Mouse (Mus musculus) heart, embryonic 15.5 days (tissue): ENCODE results near the gene March11. TPM values are rescaled to one million over a fixed set of nuclear protein-coding genes. Genes with fewer than 3 reads are reported as not detected.

ENCODE experiments used
- ATAC-seq: fragments of 200-750 bp; cut with Nextera tagmentation; replicated peaks from 2 replicates; pipeline ENCODE4 v1.8.0; 2017; ENCODE audit warnings: low read depth, moderate TSS enrichment; ENCODE audit not compliant: insufficient number of reproducible peaks, insufficient read depth, low FRiP score
- H3K27ac ChIP-seq: fragments of 300-500 bp; sonication (generic); 2 replicates; pipeline ENCODE4 v1.5.1; 2015; ENCODE audit warnings: mild to moderate bottlenecking, inconsistent platforms
- H3K27me3 ChIP-seq: fragments of 300-500 bp; sonication (generic); 2 replicates; pipeline ENCODE4 v1.6.1; 2015; ENCODE audit warnings: inconsistent platforms
- H3K36me3 ChIP-seq: fragments of 300-500 bp; sonication (generic); 2 replicates; pipeline ENCODE4 v1.6.1; 2015; ENCODE audit warnings: mild to moderate bottlenecking, inconsistent platforms
- H3K4me1 ChIP-seq: fragments of 300-500 bp; sonication (generic); replicated peaks from 2 replicates; pipeline ENCODE4 v1.6.1; 2015; ENCODE audit warnings: inconsistent platforms
- H3K4me2 ChIP-seq: fragments of 300-500 bp; sonication (generic); 2 replicates; pipeline ENCODE4 v1.6.1; 2015; ENCODE audit warnings: inconsistent platforms, mild to moderate bottlenecking, moderate library complexity
- H3K4me3 ChIP-seq: fragments of 300-500 bp; sonication (generic); 2 replicates; pipeline ENCODE4 v1.5.1; 2015; ENCODE audit warnings: mild to moderate bottlenecking, inconsistent platforms
- H3K9ac ChIP-seq: fragments of 300-500 bp; sonication (generic); 2 replicates; pipeline ENCODE4 v1.6.1; 2015; ENCODE audit warnings: mild to moderate bottlenecking, inconsistent platforms
- H3K9me3 ChIP-seq: fragments of 300-500 bp; sonication (generic); replicated peaks from 2 replicates; pipeline ENCODE4 v1.6.1; 2016; ENCODE audit warnings: inconsistent platforms
- whole genome bisulfite sequencing: fragments of 180-500 bp; shearing (Covaris S2); methylation state at CpG from one replicate; pipeline ENCODE4 v1.1.7; 2015; ENCODE audit warnings: mixed read lengths; 5-methylcytosine and 5-hydroxymethylcytosine counted together
- polyA plus RNA-seq: library from polyadenylated mRNA; unstranded; fragments of >200 nt; fragmentation: Nextera tagmentation; extraction: Ambion mirVana; gene quantifications from 2 replicates; pipeline ENCODE4 v1.2.1, GENCODE M21; 2015

The March11 gene
- polyA plus RNA-seq, result 0.34 and 0.48 TPM in 2 replicates

DNA sequence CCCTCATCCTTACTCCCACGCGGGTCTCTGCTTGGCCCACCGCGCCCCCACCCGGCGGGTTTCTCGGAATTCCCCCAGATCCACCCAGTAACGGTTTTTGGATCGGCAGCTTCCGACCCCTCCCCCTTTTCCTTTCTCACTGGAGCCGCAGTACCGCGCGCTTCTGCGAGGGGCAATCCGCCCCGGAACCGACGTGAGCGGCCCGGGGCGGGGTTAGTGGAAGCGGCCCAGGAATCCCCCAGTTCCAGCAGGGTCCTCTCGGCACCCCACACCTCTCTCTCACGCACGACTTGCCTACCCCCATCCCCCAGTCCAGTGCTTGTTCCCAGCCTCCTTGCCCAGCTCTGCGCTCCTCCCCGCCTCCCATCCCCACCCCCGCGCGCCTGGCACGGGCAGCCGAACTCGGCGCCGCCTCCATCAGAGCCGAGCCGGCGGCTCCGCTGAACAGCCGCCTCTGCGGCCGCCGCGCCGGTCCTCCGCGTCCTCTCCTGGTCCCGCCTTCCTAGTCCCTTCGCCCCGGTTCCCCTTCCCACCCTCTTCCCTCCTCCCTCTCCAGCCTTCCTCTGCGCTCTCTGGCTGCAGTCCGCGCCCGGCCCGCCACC is at the start of gene March11:
Gene March11, plus strand, starts transcription at position 420 of the 602 bp plus-strand sequence.
- Histone ChIP-seq H3K36me3 (no peaks in the 10 kb centered on the region), H3K9ac (0 out of 2 replicates have a peak within 1 kb of the TSS, but pooled peaks have one; percentile 10), H3K4me2 (peak within 1 kb of the TSS; percentile 97), H3K4me1 (peaks cover 16% of the 10 kb centered on the region), H3K9me3 (no peaks in the 10 kb centered on the region), H3K27ac (no peak within 1 kb of the TSS), H3K27me3 (peaks cover 16% of the 10 kb centered on the region), H3K4me3 (peak within 1 kb of the TSS; percentile 61)
- under 1% methylated on average over 54 of the region's 56 CpGs for WGBS
- peak; percentile 69; the same call in 1 of the 2 replicates for ATAC-seq

DNA sequence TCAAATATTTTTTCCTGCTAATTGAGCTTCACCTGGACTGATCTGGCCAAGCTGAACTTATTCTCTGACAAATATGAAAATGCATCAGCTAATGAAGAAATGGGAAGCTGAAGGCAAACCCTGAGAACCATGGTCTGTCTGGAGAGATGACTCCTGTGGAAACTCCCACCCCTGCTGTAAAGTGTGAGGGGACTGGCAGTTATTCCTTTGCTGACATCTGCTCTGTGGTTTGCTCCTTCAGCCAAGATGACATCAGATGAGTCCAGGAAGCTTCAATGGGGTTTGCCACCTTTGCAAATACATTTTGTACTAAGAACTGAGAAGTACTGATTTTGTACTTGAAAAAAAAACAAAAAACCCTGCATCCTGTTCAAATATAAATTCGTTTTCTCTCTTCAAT is 46.5 kb upstream of the March11 start:
- H3K36me3 ChIP-seq, result no peaks in the 10 kb centered on the region
- H3K27ac ChIP-seq, result no peak overlapping the region
- no peak for ATAC-seq
- H3K4me3 ChIP-seq, result no peak overlapping the region
- H3K4me1 ChIP-seq, result no peaks in the 10 kb centered on the region
- no peaks in the 10 kb centered on the region for H3K9me3 ChIP-seq
- H3K4me2 ChIP-seq, result no peak overlapping the region
- no peak overlapping the region for H3K9ac ChIP-seq
- no peaks in the 10 kb centered on the region for H3K27me3 ChIP-seq
- WGBS, result 52% methylated on average over 1 of the region's 1 CpGs

DNA sequence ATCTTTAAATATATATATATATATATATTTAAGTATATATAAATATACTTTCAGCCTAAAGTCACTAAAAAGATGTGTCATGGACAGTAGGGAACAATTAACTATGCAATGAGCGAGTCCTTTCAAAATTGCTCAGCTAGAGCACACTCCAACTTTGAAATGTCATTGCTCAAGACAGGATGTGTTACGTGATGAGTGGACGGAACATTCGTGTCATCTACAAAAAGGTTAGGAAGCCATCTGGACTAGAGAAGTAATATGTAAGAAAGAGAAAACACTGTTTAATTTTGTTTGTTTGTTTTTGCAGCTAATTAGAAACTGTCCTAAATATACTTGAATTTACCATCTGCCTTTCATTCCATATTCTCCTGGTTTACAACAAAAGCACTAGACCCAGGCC is 39.3 kb upstream of the March11 start:
- 74% methylated on average over 4 of the region's 4 CpGs for WGBS
- no peak overlapping the region for H3K27ac ChIP-seq
- ATAC-seq, result no peak
- no peak overlapping the region for H3K9ac ChIP-seq
- H3K4me1 ChIP-seq, result no peaks in the 10 kb centered on the region
- H3K9me3 ChIP-seq, result no peaks in the 10 kb centered on the region
- no peak overlapping the region for H3K4me3 ChIP-seq
- H3K36me3 ChIP-seq, result no peaks in the 10 kb centered on the region
- H3K27me3 ChIP-seq, result no peaks in the 10 kb centered on the region
- H3K4me2 ChIP-seq, result no peak overlapping the region

DNA sequence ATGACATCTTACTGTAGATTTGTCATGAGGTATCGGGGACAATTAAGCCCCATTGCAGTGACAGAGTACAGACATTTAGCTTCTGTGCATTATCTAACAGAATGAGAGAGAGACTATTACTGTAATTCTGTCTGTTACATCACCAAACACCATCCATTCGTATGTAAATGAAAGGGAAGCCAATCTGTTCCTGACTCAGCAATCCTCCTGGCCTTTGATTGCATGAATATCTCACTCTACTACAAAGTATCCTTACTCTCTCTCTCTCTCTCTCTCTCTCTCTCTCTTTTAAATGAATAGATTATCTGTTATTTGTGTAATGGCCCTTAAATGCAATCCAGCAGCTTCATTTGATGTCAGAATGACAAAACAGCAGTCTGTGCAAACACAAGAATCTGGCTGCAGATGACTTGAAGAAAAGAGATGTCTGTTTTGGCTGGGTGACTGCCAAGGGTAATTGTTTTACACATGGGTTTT is 32.8 kb upstream of the March11 start:
- H3K4me1 ChIP-seq, result no peaks in the 10 kb centered on the region
- H3K4me3 ChIP-seq, result no peak overlapping the region
- H3K36me3 ChIP-seq, result no peaks in the 10 kb centered on the region
- H3K27ac ChIP-seq, result no peak overlapping the region
- H3K4me2 ChIP-seq, result no peak overlapping the region
- H3K9me3 ChIP-seq, result no peaks in the 10 kb centered on the region
- no peak for ATAC-seq
- WGBS, result 66% methylated on average over 2 of the region's 2 CpGs
- H3K27me3 ChIP-seq, result no peaks in the 10 kb centered on the region
- H3K9ac ChIP-seq, result no peak overlapping the region

DNA sequence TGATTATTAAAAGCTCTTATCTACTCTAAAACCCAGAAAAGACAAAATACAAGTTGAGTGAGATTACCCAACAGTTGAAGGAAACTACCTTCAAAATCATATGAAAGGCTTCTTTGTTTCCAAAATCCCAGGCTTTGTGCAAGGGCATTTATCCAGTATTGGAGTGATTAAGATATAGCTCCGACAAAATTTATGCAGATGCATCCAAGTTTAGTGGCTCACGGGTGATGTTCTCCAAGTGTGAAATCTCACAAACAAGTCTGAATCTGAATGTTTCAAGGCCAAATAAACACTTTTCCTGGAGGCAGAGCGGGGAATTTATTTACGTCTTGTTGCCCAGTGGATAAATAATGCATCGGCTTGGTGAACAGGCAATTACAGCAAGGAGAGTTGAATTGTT is 32.2 kb upstream of the March11 start:
- ATAC-seq, result no peak
- H3K27ac ChIP-seq, result no peak overlapping the region

DNA sequence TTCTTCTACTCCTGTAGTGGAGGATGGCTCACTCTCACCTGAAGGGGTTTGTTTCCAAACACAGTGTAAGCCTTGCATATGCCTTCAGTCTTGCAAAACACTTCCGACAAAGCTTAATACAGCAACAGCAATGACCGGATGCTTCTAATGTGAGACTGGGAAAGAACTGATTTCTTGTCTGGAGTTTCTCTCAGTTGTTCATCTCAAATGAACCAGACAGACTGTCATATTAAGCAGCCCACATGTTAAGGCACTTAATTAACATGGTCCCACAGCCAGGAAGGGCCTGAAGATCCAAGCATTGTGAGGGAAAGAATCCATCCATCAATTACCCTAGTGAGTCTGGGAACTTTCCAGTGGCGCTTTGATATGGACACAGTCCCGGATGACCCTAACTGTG is 17.0 kb upstream of the March11 start:
- no peak for ATAC-seq
- Histone ChIP-seq H3K4me1 (no peaks in the 10 kb centered on the region), H3K27ac (no peak overlapping the region), H3K9ac (no peak overlapping the region), H3K9me3 (no peaks in the 10 kb centered on the region), H3K4me3 (no peak overlapping the region), H3K27me3 (no peaks in the 10 kb centered on the region), H3K36me3 (no peaks in the 10 kb centered on the region), H3K4me2 (no peak overlapping the region)
- WGBS, result 66% methylated on average over 4 of the region's 4 CpGs

More for the DNA sequence above, 32.2 kb upstream of the March11 start:
- Histone ChIP-seq H3K9me3 (no peaks in the 10 kb centered on the region), H3K4me2 (no peak overlapping the region), H3K4me1 (no peaks in the 10 kb centered on the region), H3K36me3 (no peaks in the 10 kb centered on the region), H3K27me3 (no peaks in the 10 kb centered on the region), H3K4me3 (no peak overlapping the region), H3K9ac (no peak overlapping the region)
- 81% methylated on average over 5 of the region's 5 CpGs for WGBS

DNA sequence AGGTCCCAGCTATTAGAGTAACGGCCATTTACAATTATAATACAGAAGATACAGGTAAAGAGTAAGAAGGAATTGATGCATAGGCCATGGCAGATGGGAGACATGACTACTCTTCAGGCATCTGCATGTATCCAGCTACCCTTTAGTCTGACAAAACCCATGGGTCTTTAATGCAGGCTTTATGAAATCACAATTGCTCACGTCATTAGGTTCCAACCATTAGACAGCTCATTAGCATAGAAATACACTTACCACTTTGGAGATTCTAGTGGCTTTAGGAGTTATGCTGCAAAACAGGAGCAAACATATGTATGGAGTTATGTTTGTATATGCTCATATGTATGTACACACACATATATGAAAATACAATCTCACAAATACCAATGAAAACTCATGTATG is 16.0 kb upstream of the March11 start:
- H3K27ac ChIP-seq, result no peak overlapping the region
- H3K9me3 ChIP-seq, result no peaks in the 10 kb centered on the region
- no peaks in the 10 kb centered on the region for H3K4me1 ChIP-seq
- H3K27me3 ChIP-seq, result no peaks in the 10 kb centered on the region
- ATAC-seq, result no peak
- WGBS, result 82% methylated on average over 2 of the region's 2 CpGs
- H3K4me3 ChIP-seq, result no peak overlapping the region
- no peak overlapping the region for H3K4me2 ChIP-seq
- H3K36me3 ChIP-seq, result no peaks in the 10 kb centered on the region
- H3K9ac ChIP-seq, result no peak overlapping the region

DNA sequence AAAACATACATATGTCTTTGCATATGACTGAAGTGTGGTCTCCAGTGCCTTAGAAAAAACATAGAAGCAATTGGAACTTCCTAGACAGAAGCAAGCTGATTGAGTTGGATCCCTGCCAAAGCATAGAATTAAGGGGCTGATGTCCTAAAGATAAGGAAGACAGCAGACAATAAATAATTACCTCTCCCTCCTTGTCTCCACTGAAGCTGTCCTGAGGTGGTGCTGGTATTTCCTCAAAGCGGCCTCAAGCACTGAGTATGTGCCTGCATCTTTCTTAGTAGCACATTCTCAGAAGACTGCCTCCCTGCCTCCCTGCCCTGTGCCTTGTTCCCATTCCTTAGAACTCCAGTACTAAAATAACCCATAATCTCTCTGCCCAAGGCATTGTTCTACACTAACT is 15.6 kb upstream of the March11 start:
- no peaks in the 10 kb centered on the region for H3K4me1 ChIP-seq
- H3K27ac ChIP-seq, result no peak overlapping the region
- H3K27me3 ChIP-seq, result no peaks in the 10 kb centered on the region
- H3K4me2 ChIP-seq, result no peak overlapping the region
- no peak overlapping the region for H3K4me3 ChIP-seq
- no peaks in the 10 kb centered on the region for H3K36me3 ChIP-seq
- 65% methylated on average over 1 of the region's 1 CpGs for WGBS
- no peaks in the 10 kb centered on the region for H3K9me3 ChIP-seq
- ATAC-seq, result no peak
- no peak overlapping the region for H3K9ac ChIP-seq

DNA sequence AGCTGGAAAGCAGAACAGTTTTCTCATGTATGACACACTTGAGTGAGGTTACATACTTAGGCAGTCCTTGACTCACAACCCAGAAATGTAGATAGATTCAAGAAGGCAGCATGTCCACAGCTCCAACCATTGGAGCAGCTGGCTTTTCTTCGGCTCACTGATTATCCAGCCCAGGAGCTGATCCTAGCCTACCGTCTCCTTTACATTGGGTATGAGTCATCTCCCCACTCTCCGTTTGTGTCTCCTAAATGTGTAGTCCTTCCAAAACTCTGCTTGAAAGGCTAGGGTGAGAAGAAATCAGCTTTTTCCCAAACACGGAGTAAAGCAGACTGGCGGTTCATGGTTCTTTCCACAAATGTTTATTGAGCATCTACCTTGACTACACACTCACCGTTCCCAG is 10.2 kb upstream of the March11 start:
- WGBS, result 82% methylated on average over 6 of the region's 6 CpGs
- Histone ChIP-seq H3K36me3 (no peaks in the 10 kb centered on the region), H3K4me2 (no peak overlapping the region), H3K27ac (no peak overlapping the region), H3K4me1 (no peaks in the 10 kb centered on the region), H3K9me3 (no peaks in the 10 kb centered on the region), H3K27me3 (no peaks in the 10 kb centered on the region), H3K4me3 (no peak overlapping the region), H3K9ac (no peak overlapping the region)
- ATAC-seq, result no peak

DNA sequence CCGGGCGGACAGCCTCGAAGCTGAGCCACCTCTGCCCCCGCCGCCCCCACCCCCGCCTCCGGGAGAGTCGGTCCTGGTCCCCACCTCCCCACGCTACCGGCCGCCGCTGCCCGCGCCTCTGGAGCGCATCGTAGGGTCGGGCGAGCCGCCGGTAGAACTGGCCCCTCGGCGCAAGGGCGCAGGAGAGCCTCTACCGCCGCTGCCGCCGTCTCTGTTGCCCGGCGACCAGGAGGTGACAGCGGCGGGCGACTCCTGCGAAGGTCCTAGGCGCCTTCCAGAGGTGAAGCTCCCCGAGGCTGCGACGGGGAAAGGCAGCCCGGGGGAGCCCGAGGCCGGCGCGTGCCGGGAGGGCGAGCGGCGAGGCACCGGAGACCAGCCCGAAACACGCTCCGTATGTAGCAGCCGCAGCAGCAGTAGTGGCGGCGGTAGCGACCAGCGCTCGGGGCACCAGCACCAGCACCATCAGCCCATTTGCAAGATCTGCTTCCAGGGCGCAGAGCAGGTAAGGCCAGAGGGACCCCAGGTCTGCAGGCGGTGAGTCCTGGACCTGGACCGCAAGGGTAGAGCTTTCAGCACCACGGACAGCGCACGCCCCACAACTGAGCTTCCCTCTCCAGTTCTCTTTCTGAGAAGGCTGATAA is 563 bp downstream of the March11 start:
- Histone ChIP-seq H3K4me1 (peaks cover 16% of the 10 kb centered on the region), H3K4me3 (peak overlapping the region; percentile 61), H3K9ac (no peak overlapping the region), H3K9me3 (no peaks in the 10 kb centered on the region), H3K36me3 (no peaks in the 10 kb centered on the region), H3K27me3 (peaks cover 16% of the 10 kb centered on the region), H3K4me2 (peak overlapping the region; percentile 97), H3K27ac (no peak overlapping the region)
- ATAC-seq, result no peak
- under 1% methylated on average over 60 of the region's 62 CpGs for whole genome bisulfite sequencing

DNA sequence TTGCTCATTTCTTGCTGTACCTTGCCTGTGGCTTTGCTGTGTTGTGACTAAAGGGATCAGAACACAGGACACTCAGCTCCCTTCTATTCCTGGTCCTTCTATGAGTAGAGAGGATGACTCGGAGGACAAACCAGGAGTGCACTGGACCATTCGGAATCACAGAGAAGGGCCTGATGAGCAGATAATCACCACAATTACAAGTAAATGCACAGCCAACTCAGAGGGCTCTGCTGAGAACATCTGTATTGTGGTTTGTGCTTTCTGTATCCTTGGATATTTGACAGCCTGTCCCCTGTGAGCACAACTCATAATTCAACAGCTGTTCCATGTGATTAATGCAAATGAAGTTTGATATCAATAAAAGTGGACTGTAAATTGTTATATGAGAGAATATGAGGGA is 11.0 kb downstream of the March11 start:
- Histone ChIP-seq H3K4me1 (no peaks in the 10 kb centered on the region), H3K27ac (no peak overlapping the region), H3K4me2 (no peak overlapping the region), H3K4me3 (no peak overlapping the region), H3K9me3 (no peaks in the 10 kb centered on the region), H3K27me3 (no peaks in the 10 kb centered on the region), H3K9ac (no peak overlapping the region), H3K36me3 (no peaks in the 10 kb centered on the region)
- no peak for ATAC-seq
- 61% methylated on average over 2 of the region's 2 CpGs for WGBS

DNA sequence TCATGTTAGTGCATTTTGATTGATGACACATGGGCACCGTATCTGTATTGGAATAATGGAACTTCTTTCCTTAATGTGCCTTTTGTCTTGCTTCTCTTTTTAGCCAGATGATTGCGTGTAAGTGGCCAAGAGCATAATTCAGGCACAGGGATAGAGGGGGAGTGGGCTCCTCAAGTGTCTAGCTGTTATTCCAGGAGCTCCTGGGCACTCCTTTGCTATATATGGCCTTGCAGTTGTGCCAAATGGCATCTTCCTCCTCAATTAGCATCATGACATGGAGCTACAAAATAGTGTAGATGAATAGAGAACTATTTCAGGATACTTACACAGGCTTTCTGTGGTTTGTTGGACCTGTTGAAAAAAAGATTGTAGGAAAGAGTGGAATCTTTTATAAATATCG is 11.6 kb downstream of the March11 start:
- Histone ChIP-seq H3K27me3 (no peaks in the 10 kb centered on the region), H3K9me3 (no peaks in the 10 kb centered on the region), H3K4me3 (no peak overlapping the region), H3K36me3 (no peaks in the 10 kb centered on the region), H3K4me1 (no peaks in the 10 kb centered on the region), H3K9ac (no peak overlapping the region), H3K27ac (no peak overlapping the region), H3K4me2 (no peak overlapping the region)
- ATAC-seq, result no peak
- 73% methylated on average over 3 of the region's 3 CpGs for WGBS
